Mouse (Mus musculus) CD4-positive, CD25-positive, alpha-beta regulatory T cell, adult 9 weeks (primary cell): ENCODE measurements around the gene Gm2888. TPM values are rescaled to one million over a fixed set of nuclear protein-coding genes. Genes with fewer than 3 reads are reported as not detected.

Experiments used
- polyA plus RNA-seq: library from polyadenylated mRNA; unstranded; fragments of 100-300 nt; shearing (Covaris generic); gene quantifications from one replicate; pipeline ENCODE4 v1.2.1, GENCODE M21; 2017

Gm2888 gene
- polyA plus RNA-seq, result not detected

DNA sequence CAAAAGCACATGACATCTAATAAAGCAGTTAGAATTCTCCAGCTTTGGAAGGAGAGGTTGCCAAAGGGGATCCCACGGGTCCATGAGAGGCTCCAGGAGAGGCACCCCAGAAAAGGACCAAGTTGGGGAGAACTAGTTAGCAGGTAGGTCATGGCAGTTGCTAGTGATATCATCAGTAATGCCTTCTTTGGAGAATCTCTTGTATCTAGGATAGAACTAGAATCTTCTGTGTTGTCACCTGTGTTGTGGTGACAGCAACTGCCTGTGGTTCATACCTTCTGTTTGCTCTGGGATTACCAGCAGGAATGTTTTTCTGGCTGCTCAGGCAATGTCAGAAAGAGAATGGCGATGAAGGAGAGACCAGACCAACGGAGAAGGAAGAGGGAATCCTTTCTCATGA is at the start of gene Gm2888:
Gene Gm2888 (plus strand): TSS at position 301 of the 400 bp plus-strand sequence.

GRCm38 (mm10) chr14:3048727-3049512 is 19.1 kb downstream of the Gm2888 start, which contains the start of gene Gm2897:
TSS of gene Gm2897 (plus strand) at chr14:3049285.

Other genes with a start within 250 kb of the Gm2888 start
- 1.5 TPM for gene Gm2897, start 19.3 kb downstream of the Gm2888 start, polyA plus RNA-seq
- gene Gm10340, start 104.0 kb downstream of the Gm2888 start, polyA plus RNA-seq, result not detected
- not detected for gene Gm5795, start 158.3 kb downstream of the Gm2888 start, polyA plus RNA-seq
- gene D830030K20Rik, start 178.5 kb downstream of the Gm2888 start, polyA plus RNA-seq, result 21.1 TPM